Mouse (Mus musculus) cerebellum, adult 8-10 months (tissue): ENCODE data around the gene Syngr4.
A peak's percentile ranks its signal among the peaks of the same experiment; 100 is the strongest.

ENCODE experiments used
- DNase-seq: peaks from one replicate; pipeline ENCODE4 v3.0.0; 2022

The Syngr4 gene

DNA sequence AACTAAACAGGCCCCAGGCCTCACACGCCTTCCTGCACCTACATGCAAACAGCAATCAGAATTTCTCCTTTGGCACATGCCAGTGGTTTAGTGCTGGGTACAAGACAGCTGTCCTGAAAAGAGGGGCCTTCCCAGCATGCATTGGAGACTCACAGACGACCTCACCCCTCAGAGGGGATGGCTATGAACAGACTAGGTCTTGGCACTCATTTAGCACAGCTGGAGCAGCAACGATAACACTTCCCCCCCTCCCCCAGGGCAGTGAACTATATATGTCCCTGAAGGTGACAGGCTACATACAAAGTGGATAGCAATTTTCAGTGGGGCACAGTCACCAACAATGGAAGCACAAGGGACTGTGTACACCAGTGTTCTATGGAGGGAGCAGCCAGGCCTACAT is 32.1 kb downstream of the Syngr4 start:
- no peak for DNase-seq

DNA sequence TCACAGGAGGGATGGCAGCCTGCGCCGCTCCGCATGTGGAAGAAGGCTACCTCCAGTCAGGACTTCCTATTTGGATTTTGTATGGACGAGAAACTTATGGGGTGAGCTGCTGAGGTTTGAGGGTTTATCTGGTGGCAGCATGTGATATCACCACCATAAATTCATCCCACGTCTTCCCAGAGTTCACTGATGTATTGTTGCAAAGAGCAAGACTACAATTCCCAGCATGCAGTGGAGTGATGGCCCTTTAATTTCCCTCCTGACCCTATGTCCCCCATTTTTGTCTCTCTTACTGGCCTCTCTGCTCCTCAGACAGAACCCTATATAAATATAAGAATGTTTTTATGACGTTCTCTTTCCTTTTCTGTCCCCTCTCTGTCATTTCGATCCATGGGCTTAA is 33.7 kb downstream of the Syngr4 start:
- no peak for DNase-seq

DNA sequence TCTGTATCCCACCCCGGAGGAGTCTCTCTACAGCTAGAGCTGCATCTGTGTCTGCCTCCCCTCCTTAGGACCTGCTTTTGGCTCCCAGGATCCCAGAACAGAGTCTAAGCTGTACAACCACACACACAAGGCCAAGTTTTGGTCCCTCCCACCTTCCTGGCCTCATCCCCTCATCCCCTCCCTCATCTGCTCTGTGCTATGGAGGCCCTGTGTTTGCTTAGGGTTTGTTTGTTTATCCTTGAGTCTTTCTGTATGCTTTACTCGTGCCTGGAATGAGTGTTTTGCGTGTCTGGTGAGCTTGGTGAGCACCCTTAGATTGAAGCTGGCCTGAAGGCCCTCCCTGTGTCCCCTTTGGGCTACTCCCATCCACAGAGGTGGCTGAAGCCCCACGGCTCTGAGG is 37.5 kb downstream of the Syngr4 start:
- no peak for DNase-seq

DNA sequence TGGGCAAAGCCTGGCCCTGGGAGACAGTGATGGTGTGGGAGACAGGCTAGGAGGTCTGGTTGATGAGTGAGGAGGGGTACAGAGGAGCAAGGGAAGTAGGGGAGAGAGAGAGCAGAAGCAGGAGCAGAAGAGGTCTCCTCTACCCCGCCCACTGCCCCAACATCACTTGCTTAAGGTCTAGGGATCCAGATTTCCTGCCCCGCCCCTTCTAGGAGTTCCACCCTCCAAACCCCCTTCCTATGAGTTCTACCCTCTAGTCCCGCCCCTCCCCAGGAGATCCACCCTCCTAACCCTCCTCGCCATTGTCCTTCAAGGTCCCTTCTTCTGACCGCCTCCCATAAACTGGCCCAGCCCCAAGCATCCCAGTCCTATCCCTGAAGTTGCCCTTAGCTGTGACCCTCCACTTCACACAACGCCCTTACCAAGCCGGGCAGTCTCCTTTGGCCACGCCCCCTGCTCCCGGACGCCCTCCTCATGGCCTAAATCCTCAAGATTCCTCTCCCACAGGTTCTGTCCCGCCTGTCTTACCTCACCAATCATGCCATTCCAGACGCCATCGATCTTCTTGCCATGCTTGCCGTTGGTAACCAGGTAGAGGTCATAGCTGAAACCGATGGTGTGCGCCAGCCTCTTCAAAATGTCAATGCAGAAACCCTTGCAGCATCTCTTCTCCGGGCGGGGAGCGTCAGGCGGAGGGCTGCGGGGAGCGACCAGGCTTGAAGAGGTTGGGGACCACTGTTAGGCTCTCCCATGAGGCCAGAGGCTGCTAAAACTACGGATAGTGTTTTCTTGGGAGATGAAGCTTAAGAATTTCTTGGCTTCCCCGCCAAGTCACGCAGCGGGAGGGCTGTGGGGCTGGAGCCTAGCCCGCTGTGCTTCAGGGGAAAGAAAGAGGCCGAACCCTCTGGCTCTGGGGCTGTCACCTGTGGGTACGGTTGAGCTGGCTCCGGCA is 39.3 kb downstream of the Syngr4 start:
- peak; percentile 67 for DNase-seq

DNA sequence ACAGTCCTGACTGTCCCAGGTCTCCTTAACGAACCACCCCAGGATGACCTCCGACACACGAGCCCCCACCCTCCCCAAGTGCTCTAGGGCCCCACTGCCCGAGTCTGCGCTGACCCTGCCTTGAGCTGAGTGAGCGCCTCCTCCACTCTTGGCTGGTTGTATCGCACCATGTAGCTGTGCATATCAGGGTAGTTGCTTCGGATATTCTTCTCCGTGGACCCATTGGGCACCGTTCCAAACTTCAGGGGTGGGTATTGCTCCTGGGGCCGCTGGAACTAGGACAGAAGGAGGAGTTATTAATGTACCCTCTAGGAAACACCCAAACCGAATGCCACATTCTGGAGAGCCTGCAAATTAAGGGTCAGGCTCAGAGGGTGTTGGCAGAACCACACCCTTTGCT is 43.4 kb downstream of the Syngr4 start:
- DNase-seq: no peak

DNA sequence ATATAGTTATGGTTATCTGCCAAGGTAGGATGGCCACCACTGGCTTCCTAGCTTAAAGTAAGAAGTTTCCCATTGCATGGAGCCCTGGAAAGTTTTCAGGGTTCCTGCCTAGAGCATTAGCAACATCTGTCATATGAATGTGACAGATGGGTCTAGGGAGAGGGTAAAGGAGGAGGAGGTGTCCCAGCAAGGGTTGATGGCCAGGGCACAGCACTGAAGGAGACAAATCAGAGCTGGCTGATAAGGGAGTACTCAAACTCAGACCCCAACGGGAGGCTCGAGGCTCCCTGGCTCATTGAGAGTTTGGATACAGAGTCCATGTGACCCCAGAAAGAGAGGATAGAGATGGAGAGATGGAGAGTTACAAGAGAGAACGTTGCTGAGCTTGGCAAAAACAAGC is 45.9 kb downstream of the Syngr4 start:
- DNase-seq: no peak

DNA sequence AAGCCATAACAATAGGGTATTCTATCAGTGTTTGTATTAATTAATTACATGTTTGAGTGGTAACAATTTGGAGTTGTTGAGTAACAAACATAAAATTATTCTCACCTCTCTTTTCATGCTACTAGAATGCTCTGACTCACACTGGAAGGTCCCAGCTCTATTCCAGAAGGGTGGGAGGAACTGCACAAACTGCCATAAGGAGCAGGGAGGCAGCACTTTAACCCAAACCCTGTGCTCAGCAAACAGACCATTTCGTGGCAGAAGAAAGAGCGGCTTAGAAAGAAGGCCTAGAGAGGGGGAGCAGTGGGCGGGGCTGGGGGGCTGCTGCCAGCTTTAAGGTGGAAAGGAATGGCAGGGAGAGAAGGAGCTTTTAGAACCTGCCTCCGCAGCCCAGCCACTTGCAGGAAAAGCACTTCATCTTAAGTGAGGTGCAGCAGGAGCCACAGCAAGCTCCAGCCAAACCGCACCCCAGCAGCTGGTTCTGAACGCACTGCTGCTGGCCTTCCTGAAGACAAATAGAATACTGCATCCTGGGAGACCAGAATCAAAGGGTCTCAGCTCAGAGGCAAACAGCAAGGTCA is 48.0 kb downstream of the Syngr4 start:
- no peak for DNase-seq

DNA sequence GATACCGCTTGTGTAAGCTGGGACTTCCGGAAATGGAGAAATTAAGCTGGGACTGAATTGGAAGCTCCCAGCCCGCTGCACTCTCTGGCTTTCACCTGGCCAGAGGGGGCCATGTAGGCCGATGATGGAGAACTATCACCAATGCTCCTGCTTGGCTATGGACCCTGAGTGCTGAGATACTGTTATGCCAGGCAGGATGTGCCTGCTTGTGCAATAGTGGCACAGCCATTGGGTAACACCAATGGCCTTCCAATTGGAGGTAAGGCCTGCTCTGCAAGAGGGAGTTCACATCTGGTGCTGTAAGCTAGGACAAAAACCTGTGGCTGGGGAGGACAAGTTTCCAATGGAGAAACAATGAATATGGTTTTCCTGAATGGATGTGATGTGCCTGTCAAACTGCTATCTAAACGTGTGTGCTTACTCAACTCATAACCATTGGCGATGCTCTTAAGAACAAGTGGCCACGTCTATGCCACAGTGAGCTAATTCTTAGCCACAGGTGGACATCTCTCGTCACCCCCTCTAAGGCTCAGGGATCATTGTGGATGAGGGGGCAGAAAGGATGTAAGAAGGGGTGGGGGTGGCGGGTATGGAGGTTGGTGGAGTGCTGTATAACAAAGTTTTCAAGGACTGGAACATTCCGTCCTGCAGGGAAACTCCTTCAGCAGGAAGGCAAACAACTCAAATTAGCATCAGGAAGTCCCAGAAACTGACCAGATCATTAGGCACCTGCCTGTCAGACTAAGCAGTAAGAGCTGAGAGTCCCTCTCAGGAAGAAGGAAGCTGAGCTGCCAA is 53.4 kb downstream of the Syngr4 start:
- no peak for DNase-seq
